Mouse (Mus musculus): Measurements from ENCODE around the gene Carmil2.

Carmil2 gene

DNA sequence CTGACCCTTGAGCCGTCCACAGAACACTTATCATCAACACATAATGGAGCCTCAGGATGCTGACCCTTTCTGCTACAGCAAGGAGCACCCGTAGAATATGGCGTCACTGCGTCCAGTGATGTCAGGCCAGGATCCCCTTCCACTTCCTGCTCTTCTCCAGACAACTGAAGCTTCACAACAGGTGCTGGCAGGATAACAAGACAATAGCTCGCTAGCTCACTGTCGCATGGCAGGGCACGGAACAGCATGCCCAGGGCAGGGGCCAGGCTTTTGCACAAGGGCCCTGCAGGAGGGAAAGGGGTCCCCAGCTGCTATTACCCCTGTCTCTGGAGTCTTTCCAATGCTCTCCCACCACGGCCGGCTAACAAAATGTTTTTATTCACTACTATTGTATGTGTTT, 36.8 kb downstream of the Carmil2 start:
- no peak for DNase-seq (ENCODE audit: low read depth, low spot score)

- no peak for DNase-seq (ENCODE audit: low read depth, low spot score)
Observed at GRCm38 (mm10) chr8:105725726-105726125, 39.7 kb downstream of the Carmil2 start.

- no peak for DNase-seq (ENCODE audit: low read depth, low spot score)
Observed at GRCm38 (mm10) chr8:105727397-105728124, 41.5 kb downstream of the Carmil2 start.

DNA sequence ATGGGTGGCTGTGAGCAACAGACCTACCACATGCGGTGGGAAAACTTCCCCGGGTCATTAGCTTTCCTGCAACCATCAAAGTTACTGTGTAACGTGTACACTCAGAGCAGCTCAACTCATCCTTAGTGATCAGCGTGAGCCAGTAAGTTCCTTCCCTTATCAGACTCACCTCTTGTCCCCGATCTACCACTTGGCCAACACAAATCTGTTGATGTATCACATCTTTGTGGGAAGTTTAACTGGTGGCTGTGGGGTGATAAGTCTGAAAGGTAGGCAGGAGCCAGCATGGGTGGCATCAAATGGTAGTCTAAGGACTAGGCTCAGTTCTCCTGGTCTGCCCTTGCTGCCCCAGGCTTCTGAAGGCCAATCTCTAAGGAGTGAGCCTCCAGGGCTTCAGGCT, 46.1 kb downstream of the Carmil2 start:
- no peak for DNase-seq (ENCODE audit: low read depth, low spot score)

DNA sequence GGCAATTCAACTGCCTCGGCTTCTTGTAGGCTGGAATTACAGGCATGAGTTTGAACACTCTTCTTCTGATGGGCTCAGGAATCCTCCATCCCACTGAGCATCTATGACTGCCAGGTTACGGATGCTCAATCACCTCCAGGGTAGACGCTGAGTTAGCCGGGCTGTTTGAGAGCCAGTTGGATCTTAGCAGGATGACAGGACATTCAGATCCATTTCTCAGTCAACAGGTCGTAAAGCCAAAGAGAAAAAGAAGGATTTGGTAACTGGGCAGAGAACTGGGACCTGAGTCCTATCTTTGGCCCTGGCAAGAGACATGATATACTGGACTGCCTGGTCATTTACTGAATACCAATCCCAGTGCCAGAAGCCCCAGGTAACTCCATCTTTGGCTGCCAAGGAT, 53.1 kb downstream of the Carmil2 start:
- DNase-seq (ENCODE audit: low read depth, low spot score), result no peak

- no peak for DNase-seq (ENCODE audit: low read depth, low spot score)
Observed at GRCm38 (mm10) chr8:105743301-105743700, 57.2 kb downstream of the Carmil2 start.
